Mouse (Mus musculus) neutrophil, adult 59 days (primary cell): Measurements from ENCODE around the gene Polr2m. TPM values are rescaled to one million over a fixed set of nuclear protein-coding genes. Genes with fewer than 3 reads are reported as not detected.

ENCODE experiments used
- total RNA-seq, 2 experiments: library from RNA; stranded (reverse); gene quantifications; 1 replicate in 1 of 2; 2 replicates in 1 of 2; pipeline ENCODE4 v1.2.4; 2023

The Polr2m gene
- 10 to 100 TPM; 53.9 to 67.9 TPM for total RNA-seq

GRCm38 (mm10) chr9:71485475-71486094 is at the start of gene Polr2m:
Gene Polr2m (minus strand): TSS chr9:71485935.

Other genes with a start within 250 kb of the Polr2m start
- under 1 TPM; 0.82 to 0.95 TPM for gene Myzap, start 106.4 kb upstream of the Polr2m start, total RNA-seq